Mouse (Mus musculus): ENCODE measurements around the gene Mmgt2. TPM values are rescaled to one million over a fixed set of nuclear protein-coding genes. Genes with fewer than 3 reads are reported as not detected.
"Not testable (repeated sequence)": the region's sequence is repeated elsewhere in the genome, so short reads cannot be mapped to it uniquely, and the experiment has no call there.

Mmgt2 gene
- polyA plus RNA-seq, 1 experiment from 2014 or later: 20.6 TPM

DNA sequence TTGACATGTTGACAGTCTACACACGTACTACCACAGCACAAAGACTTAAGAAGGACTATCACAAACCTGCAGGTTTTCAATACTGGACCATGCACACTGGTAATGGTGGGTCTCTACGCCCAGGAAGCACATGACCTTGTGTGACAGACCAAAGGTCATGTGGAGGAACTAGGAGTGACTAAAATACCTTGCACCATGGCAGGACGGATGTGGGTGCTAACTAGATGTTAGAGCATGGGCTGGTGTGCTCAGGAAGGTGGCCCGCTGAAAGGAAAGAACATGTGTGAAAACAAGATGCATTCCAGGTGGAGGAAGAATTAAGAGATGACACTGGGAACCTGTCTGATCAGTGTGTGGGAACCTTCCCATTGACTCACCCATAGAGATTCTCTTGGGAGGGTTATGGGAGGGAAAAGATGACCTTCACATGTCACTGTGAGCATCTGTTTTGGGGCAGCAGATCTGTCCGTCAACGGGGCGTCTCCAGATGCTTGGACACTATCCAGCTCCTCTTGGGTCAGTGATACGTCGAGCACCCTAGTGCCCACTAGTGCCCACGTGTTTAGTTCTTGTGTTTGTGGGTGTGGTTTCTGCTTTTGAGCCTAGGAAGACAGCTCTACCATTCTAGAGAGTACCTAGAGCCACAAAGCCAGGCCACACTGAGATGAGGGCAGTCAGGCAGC is 4.6 kb upstream of the Mmgt2 start:
- 86% methylated on average over 10 of the region's 10 CpGs for WGBS
- Histone ChIP-seq H3K36me3 (ENCODE audit: control insufficient read depth, insufficient read depth, low read length) (no peaks in the 10 kb centered on the region), H3K4me2 (ENCODE audit: low read length) (no peak overlapping the region), H3K27me3 (ENCODE audit: control insufficient read depth, insufficient read depth, low read depth, low read length) (no peaks in the 10 kb centered on the region), H3K9ac (ENCODE audit: low read depth, low read length) (no peak overlapping the region), H3K4me3 (ENCODE audit: low read depth, low read length) (no peak overlapping the region), H3K9me3 (replicated peaks; ENCODE audit: control insufficient read depth, low read length, poor library complexity, severe bottlenecking) (no peaks in the 10 kb centered on the region), H3K4me1 (ENCODE audit: control insufficient read depth, insufficient read depth, low read length) (peaks cover 44% of the 10 kb centered on the region), H3K27ac (ENCODE audit: low read length) (0 out of 2 replicates have a peak overlapping the region, but pooled peaks have one; percentile 26)
- ATAC-seq: no peak

DNA sequence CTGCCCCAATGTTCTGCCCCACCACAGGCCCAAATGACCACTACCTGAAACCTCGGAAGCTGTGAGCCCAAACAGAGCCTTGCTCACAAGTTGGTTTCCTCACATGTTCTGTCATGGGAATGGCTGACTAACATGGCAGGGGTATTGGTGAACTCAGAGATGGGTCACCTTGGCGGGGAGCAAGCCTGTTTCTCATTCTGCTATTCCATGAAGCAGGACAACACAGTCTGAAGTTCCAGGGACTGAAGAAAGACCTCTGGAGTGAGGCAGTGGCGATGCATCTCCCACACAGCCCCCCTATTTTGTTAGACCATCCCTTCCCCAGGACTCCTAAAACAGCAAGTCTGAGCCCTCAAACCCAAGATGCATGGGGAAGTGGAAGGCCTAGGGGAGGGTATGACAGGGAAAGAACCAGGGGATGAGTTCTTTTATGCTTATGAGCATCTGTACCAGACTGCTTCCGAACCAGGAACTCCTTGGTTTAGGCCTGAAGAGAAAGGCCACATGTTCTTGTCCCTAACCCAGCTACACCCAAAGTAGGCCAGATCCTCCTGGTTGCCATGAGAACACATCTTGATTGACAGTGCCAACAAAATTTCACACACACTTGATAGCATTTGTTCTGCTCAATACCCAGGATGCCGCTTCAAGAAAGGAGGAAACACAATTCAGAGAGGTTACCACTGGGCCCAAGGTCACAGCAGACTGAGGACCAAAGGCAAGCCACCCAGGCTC is 3.7 kb upstream of the Mmgt2 start:
- H3K4me3 ChIP-seq (ENCODE audit: low read depth, low read length): no peak overlapping the region
- no peaks in the 10 kb centered on the region for H3K27me3 ChIP-seq (ENCODE audit: control insufficient read depth, insufficient read depth, low read depth, low read length)
- peak overlapping the region; percentile 89 for H3K4me2 ChIP-seq (ENCODE audit: low read length)
- H3K9ac ChIP-seq (ENCODE audit: low read depth, low read length): no peak overlapping the region
- peaks cover 49% of the 10 kb centered on the region for H3K4me1 ChIP-seq (ENCODE audit: control insufficient read depth, insufficient read depth, low read length)
- no peak overlapping the region for H3K27ac ChIP-seq (ENCODE audit: low read length)
- no peaks in the 10 kb centered on the region for H3K36me3 ChIP-seq (ENCODE audit: control insufficient read depth, insufficient read depth, low read length)
- no peaks in the 10 kb centered on the region for H3K9me3 ChIP-seq (replicated peaks; ENCODE audit: control insufficient read depth, low read length, poor library complexity, severe bottlenecking)
- no peak for ATAC-seq
- 82% methylated on average over 5 of the region's 5 CpGs for WGBS

DNA sequence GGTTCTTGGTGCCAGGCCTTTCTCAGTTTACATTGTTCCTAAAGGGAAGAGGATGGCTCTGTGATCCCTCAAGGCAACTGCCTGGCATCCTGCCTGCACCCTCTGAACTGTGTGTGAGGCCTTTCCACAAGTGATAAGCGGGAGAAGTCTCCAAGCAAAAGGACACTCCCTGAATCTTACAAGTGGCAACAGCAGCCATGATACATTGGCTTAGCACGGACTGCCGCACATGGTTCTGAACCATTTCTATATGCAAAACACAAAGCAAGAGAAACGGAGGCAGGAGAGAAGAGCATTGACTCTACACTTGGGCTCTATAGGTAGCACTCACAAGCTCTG is 3.2 kb upstream of the Mmgt2 start:
- Histone ChIP-seq H3K4me2 (ENCODE audit: low read length) (peak overlapping the region; percentile 89), H3K27ac (ENCODE audit: low read length) (no peak overlapping the region), H3K36me3 (ENCODE audit: control insufficient read depth, insufficient read depth, low read length) (no peaks in the 10 kb centered on the region), H3K4me1 (ENCODE audit: control insufficient read depth, insufficient read depth, low read length) (peaks cover 49% of the 10 kb centered on the region), H3K9ac (ENCODE audit: low read depth, low read length) (no peak overlapping the region), H3K9me3 (replicated peaks; ENCODE audit: control insufficient read depth, low read length, poor library complexity, severe bottlenecking) (no peaks in the 10 kb centered on the region), H3K27me3 (ENCODE audit: control insufficient read depth, insufficient read depth, low read depth, low read length) (no peaks in the 10 kb centered on the region), H3K4me3 (ENCODE audit: low read depth, low read length) (no peak overlapping the region)
- 81% methylated on average over 4 of the region's 4 CpGs for WGBS
- no peak for ATAC-seq

DNA sequence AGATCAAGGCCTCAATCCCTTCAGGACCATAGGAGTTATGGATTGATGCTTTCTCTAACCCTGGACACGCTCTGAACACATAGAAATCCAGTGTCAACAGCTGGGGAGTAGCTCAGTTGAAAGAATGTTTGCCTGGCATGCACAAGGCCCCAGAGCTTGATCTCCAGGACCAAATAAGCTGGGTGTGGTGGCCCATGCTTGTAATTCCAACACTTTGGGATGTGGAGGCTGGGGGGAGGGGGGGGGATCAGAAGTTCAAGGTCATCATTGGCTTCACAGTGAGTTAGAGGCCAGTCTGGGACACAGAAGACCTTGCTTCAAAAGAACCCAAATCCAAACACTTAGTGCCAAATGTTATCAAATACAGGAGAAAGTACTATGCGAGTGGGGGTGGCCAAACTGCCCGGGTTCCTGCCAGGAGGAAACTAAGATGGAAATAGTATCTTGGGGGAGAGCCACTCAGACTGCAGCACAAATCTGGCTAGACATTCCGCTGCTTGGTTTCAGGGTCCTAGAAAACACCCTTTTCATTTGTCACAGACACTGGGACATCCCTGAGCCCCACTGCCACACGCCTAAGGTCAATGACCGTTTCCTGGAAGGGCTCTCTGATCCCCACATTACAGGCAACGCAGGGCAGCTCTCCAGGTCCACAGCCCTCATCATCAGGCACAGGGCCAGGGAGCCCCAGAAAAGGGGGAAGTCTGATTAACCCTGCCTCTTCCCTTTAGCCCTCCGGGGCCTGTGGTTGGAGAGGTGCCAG is 2.6 kb upstream of the Mmgt2 start:
- peak overlapping the region; percentile 85 for H3K4me3 ChIP-seq (ENCODE audit: low read depth, low read length)
- H3K36me3 ChIP-seq (ENCODE audit: control insufficient read depth, insufficient read depth, low read length): no peaks in the 10 kb centered on the region
- H3K9ac ChIP-seq (ENCODE audit: low read depth, low read length): peak overlapping the region; percentile 52
- peaks cover 52% of the 10 kb centered on the region for H3K4me1 ChIP-seq (ENCODE audit: control insufficient read depth, insufficient read depth, low read length)
- H3K4me2 ChIP-seq (ENCODE audit: low read length): peak overlapping the region; percentile 89
- no peaks in the 10 kb centered on the region for H3K27me3 ChIP-seq (ENCODE audit: control insufficient read depth, insufficient read depth, low read depth, low read length)
- H3K9me3 ChIP-seq (replicated peaks; ENCODE audit: control insufficient read depth, low read length, poor library complexity, severe bottlenecking): no peaks in the 10 kb centered on the region
- WGBS: 33% methylated on average over 8 of the region's 8 CpGs
- H3K27ac ChIP-seq (ENCODE audit: low read length): peak overlapping the region; percentile 44
- no peak for ATAC-seq

DNA sequence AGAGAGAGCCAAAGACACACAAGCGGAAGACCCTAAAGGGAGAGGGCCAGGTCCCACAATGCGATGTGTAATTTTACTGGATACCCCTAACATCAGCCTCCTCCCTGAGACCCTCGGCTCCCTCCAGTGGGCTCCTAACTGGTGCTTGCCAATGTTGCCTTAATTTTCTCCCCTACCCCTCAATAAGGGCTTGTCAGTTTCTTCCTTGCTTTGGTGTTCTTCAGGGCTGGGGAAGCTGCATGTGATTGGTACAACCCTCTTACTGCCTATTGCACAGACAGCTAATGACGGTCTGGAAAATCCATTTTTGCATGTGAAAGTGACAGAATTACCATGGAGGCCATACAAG is 2.0 kb upstream of the Mmgt2 start:
- Histone ChIP-seq H3K9ac (ENCODE audit: low read depth, low read length) (peak overlapping the region; percentile 52), H3K4me1 (ENCODE audit: control insufficient read depth, insufficient read depth, low read length) (peaks cover 52% of the 10 kb centered on the region), H3K36me3 (ENCODE audit: control insufficient read depth, insufficient read depth, low read length) (no peaks in the 10 kb centered on the region), H3K9me3 (replicated peaks; ENCODE audit: control insufficient read depth, low read length, poor library complexity, severe bottlenecking) (no peaks in the 10 kb centered on the region), H3K27me3 (ENCODE audit: control insufficient read depth, insufficient read depth, low read depth, low read length) (no peaks in the 10 kb centered on the region), H3K4me2 (ENCODE audit: low read length) (peak overlapping the region; percentile 89), H3K27ac (ENCODE audit: low read length) (peak overlapping the region; percentile 44; the same call in 1 of the 2 replicates), H3K4me3 (ENCODE audit: low read depth, low read length) (peak overlapping the region; percentile 85)
- no peak for ATAC-seq
- WGBS: 38% methylated on average over 4 of the region's 4 CpGs

DNA sequence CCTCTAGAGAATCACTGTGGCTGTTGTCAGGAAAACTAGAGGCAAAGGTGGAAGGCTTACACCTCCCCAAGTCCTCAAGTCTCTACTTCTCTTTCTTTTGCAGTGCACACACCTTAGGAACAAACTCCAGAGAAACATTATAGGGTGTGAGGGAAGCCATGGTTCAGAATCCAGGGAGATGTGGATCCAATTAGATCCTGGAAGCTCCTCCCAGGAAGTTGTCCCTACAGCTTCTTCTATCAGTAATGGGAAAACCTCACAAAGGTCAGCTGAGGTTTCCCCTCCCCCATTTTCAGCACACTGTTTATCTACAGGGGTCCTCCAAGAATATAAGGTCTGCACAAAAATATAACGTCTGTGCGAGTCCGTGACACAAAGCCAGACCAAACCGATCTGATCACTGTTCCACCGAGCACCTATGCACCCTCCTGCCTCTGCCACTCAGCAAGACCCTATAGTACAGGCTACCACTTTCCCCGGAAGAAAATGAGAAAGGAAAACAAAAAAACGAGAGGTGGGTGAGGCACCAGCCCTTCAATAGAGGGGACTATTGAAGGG is 1.4 kb upstream of the Mmgt2 start:
- no peak for ATAC-seq
- peaks cover 52% of the 10 kb centered on the region for H3K4me1 ChIP-seq (ENCODE audit: control insufficient read depth, insufficient read depth, low read length)
- H3K27ac ChIP-seq (ENCODE audit: low read length): peak overlapping the region; percentile 58
- 45% methylated on average over 7 of the region's 7 CpGs for WGBS
- peak overlapping the region; percentile 85 for H3K4me3 ChIP-seq (ENCODE audit: low read depth, low read length)
- no peaks in the 10 kb centered on the region for H3K27me3 ChIP-seq (ENCODE audit: control insufficient read depth, insufficient read depth, low read depth, low read length)
- H3K9me3 ChIP-seq (replicated peaks; ENCODE audit: control insufficient read depth, low read length, poor library complexity, severe bottlenecking): no peaks in the 10 kb centered on the region
- peak overlapping the region; percentile 89 for H3K4me2 ChIP-seq (ENCODE audit: low read length)
- H3K36me3 ChIP-seq (ENCODE audit: control insufficient read depth, insufficient read depth, low read length): no peaks in the 10 kb centered on the region
- H3K9ac ChIP-seq (ENCODE audit: low read depth, low read length): peak overlapping the region; percentile 90

DNA sequence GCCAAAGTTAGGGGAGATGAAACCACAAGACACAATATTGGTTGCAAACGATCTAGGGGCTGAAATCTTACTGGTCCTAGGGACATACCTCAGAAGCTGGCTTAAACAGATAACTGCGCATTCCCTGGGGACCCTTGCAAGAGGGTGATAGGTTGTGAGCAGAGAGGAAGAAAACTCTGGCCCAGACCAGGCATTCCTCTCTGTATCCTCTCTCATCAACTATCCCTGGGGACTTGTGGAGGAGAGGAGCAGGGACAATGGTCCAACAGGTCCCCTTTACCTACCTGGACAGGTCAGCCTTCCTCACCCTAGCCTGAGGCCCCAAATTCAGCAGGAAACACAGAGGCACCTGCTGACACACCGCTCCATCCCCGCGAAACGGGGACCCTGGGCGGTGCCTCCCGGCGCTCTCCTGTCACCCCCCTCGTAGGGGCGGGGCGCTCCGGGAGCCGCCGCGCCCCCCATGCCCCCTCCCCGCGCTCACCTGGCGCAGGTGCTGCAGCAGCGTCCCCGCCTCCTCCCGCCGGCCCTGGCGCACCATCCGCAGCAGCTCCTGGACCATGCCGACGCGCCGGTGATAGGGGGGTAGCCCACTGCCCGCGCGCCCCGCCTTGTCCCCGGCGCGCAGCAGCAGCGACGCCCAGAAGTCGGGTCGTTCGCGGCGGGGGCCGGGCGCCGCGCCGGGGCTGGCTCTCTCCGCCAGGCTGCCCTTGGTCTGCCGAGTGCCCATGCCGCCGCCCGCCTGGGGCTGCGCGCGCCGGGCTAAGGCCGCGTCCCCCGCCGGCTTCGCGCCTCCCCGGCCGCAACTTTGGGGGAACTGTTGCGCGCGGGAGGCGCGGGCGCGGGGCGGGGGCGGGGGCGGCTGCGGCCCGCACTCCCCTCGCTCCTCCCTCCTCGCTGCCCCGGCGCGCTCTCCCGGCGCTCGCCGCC is 538 bp upstream of the Mmgt2 start, which contains the start of gene Lrrc75a:
Gene Lrrc75a (minus strand): TSS at position 863 of the 930 bp plus-strand sequence.
- WGBS: 2% methylated on average over 56 of the region's 86 CpGs
- Histone ChIP-seq H3K4me1 (ENCODE audit: control insufficient read depth, insufficient read depth, low read length) (peaks cover 47% of the 10 kb centered on the region), H3K36me3 (ENCODE audit: control insufficient read depth, insufficient read depth, low read length) (no peaks in the 10 kb centered on the region), H3K9ac (ENCODE audit: low read depth, low read length) (peak within 1 kb of the TSS; percentile 90), H3K4me2 (ENCODE audit: low read length) (peak within 1 kb of the TSS; percentile 89), H3K9me3 (replicated peaks; ENCODE audit: control insufficient read depth, low read length, poor library complexity, severe bottlenecking) (no peaks in the 10 kb centered on the region), H3K27ac (ENCODE audit: low read length) (peak within 1 kb of the TSS; percentile 64), H3K4me3 (ENCODE audit: low read depth, low read length) (peak within 1 kb of the TSS; percentile 85), H3K27me3 (ENCODE audit: control insufficient read depth, insufficient read depth, low read depth, low read length) (no peaks in the 10 kb centered on the region)
- peak; percentile 66 for ATAC-seq

DNA sequence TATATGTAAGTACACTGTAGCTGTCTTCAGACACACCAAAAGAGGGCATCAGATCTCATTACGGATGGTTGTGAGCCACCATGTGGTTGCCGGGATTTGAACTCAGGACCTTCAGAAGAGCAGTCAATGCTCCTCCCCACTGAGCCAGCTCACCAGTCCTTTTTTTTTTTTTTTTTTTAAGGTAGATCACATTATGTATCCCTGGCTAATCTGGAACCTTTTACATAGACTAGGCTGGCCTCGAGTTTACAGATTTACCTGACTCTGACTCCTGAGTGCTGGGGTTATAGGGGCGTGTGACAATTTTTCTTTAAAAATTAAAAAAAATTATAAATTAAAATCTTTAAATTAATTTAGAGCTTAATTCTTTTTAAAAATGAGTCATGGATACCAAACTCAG is 1.3 kb downstream of the Mmgt2 start:
- H3K4me3 ChIP-seq (ENCODE audit: low read depth, low read length); H3K9ac ChIP-seq (ENCODE audit: low read depth, low read length); H3K27me3 ChIP-seq (ENCODE audit: control insufficient read depth, insufficient read depth, low read depth, low read length); H3K27ac ChIP-seq (ENCODE audit: low read length); H3K36me3 ChIP-seq (ENCODE audit: control insufficient read depth, insufficient read depth, low read length); ATAC-seq; H3K4me2 ChIP-seq (ENCODE audit: low read length); H3K9me3 ChIP-seq (replicated peaks; ENCODE audit: control insufficient read depth, low read length, poor library complexity, severe bottlenecking): not testable (repeated sequence)
- H3K4me1 ChIP-seq (ENCODE audit: control insufficient read depth, insufficient read depth, low read length): peaks cover 39% of the 10 kb centered on the region
- 89% methylated on average over 4 of the region's 4 CpGs for WGBS

All from midbrain, embryonic 16.5 days (tissue).